Mouse (Mus musculus): ENCODE data around the gene Rngtt. TPM values are rescaled to one million over a fixed set of nuclear protein-coding genes. Genes with fewer than 3 reads are reported as not detected.
A peak's percentile ranks its signal among the peaks of the same experiment; 100 is the strongest.

Gene Rngtt
- total RNA-seq, 2 experiments from 2014 or later: 27.3 to 29.2 TPM

DNA sequence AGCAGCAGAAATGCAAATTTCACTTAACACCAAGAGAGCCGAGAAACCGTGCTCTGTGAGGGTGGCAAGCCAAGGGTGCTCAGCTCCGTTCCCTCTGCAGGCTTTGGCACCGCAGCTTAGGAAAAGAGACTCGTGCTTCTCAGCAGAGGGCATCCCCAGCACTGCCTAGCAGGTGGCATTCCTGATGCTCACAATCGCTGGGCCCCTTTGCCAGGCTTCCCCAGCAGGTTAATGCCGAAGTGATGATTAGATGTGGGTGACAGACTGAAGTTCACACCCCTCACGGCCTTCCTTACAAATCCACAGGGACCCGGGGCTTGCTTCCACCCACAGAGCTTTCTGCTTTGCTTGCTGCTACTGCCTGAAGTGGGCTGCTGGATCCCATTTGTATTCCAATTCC lies 216.6 kb downstream of the Rngtt start:
- no peak for TF ChIP-seq CTCF (IDR thresholded peaks at IDR 0.05)
- peak in 1 of 2 experiments; percentile 50 for DNase-seq (ENCODE audit: extremely low spot score in 1 of 2, low spot score in 2 of 2)
- Histone ChIP-seq H3K27ac (peak overlapping the region; percentile 1; the same call in 1 of the 2 replicates), H3K4me3 (no peak overlapping the region)
- intact Hi-C loops (cut with DNase I): loop anchor here (5.0 to 10.0 kb wide), 4 partner anchors 129 to 848 kb away; no protein-coding TSS in a partner anchor

DNA sequence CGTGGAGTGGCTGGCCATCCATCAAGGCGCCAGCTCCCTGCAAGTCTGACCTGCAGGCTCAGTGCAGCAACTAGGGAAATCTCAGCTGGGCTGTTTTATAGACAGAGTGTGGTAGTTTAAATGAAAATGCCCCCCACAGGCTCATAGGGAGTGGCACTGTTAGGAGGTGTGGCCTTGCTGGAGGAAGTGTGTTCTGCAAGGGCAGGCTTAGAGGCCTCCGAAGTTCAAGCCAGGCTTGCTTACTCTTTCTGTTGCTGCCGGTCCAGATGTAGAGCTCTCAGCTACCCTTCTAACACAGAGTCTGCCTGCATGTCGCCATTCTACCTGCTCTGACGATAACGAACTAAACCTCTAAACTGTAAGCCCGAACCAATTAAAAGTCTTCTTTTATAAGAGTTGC lies 222.5 kb downstream of the Rngtt start:
- no peak overlapping the region for H3K4me3 ChIP-seq
- TF ChIP-seq CTCF (IDR thresholded peaks at IDR 0.05): no peak
- no peak for DNase-seq (ENCODE audit: extremely low spot score in 1 of 2, low spot score in 2 of 2)
- intact Hi-C loops (cut with DNase I): no loop called here
- H3K27ac ChIP-seq: no peak overlapping the region

DNA sequence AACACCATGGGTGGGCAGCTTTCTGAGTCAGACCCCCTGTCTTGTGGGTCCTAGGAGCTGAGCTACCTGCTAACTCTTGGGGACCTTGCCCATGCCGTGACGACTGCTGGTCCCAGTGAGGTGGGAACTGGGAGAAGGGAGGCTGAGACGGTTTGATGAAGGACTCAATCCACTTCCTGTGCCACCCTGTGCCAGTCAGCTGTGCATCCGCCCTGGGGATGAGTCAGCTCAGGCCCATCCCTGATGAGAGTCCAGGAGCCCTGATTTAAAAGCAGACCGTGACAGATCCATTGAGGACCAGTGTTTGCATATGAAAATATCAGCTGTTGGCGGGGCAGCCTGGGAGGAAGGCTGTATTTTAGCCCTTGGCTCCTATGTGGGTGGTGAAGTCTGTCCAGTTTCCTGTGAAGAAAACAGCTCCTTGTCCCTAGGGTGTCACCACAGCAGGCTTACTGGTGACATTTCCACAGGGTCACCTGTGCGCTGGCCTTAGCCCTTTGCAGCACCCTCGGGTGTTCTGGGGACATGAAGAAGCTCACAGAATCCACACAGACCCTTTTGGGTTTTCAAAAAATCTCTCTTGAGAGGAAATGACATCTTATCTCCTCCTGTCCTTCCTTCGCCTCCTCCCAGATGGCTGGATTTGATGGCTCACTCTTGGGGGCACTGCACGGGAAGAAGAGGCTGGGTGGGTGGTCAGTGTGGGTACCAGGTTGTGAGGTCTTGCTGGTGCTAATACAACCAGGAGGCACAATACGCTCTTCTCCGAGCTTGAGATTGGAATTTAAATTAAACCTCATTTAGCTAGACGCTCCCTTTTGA lies 234.9 kb downstream of the Rngtt start:
- intact Hi-C loops (cut with DNase I): no loop called here
- Histone ChIP-seq H3K27ac (no peak overlapping the region), H3K4me3 (no peak overlapping the region)
- DNase-seq (ENCODE audit: extremely low spot score in 1 of 2, low spot score in 2 of 2): no peak
- TF ChIP-seq CTCF (IDR thresholded peaks at IDR 0.05): no peak

DNA sequence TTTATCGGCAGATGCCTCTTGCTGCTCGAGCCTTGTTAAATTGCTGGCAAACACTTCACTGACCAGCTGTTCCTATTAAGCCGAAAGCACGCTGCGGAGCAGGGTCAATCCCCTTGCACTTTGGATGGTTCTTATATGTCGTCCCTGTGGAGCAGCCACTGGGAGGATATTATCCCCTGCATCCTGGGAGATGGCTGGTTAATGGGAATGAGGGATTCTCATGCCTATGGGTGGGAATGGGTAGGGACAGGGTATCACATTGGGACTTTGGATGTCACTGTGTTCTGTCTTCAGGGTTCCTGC lies 235.4 kb downstream of the Rngtt start:
- TF ChIP-seq CTCF (IDR thresholded peaks at IDR 0.05): no peak
- H3K4me3 ChIP-seq: no peak overlapping the region
- intact Hi-C loops (cut with DNase I): no loop called here
- no peak overlapping the region for H3K27ac ChIP-seq
- DNase-seq (ENCODE audit: extremely low spot score in 1 of 2, low spot score in 2 of 2): no peak

DNA sequence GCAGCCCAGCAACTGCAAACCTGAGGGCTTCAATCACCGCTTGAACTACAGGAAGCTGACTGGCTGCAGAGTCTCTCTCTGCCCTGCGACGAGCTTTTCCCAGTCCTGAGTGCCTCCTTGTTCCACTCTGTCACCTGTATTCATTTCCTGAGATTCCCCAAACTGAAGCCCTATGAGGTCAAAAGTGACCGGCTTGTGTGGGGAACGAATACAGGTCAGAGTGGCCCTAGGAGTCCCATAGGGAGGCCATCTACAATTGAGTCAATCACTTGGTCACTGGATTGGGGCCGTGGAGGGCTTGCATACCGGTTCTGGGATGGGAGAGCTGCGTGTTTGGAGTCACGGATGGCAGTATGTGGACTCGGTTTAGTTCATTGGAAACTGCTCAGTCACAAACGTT lies 236.2 kb downstream of the Rngtt start:
- DNase-seq (ENCODE audit: extremely low spot score in 1 of 2, low spot score in 2 of 2): no peak
- intact Hi-C loops (cut with DNase I): no loop called here
- H3K4me3 ChIP-seq: no peak overlapping the region
- H3K27ac ChIP-seq: no peak overlapping the region
- no peak for TF ChIP-seq CTCF (IDR thresholded peaks at IDR 0.05)

DNA sequence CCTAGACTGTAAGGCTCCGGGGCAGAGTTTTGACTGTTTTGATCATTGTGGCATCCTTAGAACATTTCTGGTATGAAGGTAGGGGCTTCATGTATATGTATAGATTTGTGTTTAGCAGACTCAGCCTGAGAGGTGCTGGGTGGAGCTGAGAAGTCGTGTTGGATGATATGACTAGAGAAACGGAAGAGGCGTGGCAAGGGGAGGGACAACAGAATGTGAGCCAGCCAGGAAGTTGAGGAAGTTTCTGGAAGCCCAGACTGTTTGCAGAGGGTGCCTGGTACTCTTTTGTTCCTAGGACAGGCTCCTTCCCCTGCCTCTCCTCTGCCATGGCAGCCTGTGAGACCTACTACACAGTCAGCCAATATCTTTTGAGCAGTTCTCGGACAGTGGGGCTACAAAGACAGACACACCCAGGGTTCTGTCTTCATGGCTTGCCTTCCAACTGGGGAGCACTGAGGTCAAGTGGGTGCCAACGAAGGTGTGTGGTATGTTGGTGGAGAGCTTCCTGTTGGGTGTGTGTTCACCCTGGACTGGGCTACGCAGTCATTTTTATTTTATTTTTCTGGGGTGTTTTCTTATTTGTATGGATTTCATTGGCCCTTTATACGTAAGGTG lies 237.3 kb downstream of the Rngtt start:
- Histone ChIP-seq H3K4me3 (no peak overlapping the region), H3K27ac (no peak overlapping the region)
- no peak for DNase-seq (ENCODE audit: extremely low spot score in 1 of 2, low spot score in 2 of 2)
- intact Hi-C loops (cut with DNase I): no loop called here
- no peak for TF ChIP-seq CTCF (IDR thresholded peaks at IDR 0.05)

DNA sequence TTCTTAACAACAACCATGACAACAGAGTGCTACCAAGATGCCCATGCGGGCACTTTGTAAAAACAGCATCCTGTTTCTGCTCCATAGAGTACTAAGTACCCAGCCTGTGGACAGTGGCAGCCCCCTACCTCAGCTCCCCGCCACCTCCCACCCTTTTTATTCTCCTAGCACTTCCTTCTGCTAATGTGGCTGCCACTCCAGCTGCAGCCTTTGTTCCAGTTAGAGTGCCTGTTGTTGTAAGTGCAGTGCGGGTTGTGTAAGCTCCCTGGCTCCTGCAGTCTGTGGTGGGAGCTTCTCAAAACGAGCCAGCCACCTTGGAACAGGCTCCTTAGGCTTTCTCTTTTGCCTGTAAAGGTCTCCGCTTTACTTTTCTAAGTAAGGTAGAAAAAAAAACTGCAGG lies 239.5 kb downstream of the Rngtt start:
- no peak overlapping the region for H3K4me3 ChIP-seq
- no peak for TF ChIP-seq CTCF (IDR thresholded peaks at IDR 0.05)
- no peak for DNase-seq (ENCODE audit: extremely low spot score in 1 of 2, low spot score in 2 of 2)
- intact Hi-C loops (cut with DNase I): no loop called here
- no peak overlapping the region for H3K27ac ChIP-seq

Small RNA genes within 50 kb of the gene (microRNA-seq; reads per million reads assigned to microRNA genes)
- 0 reads per million in 2 experiments for gene Mir8118

Other genes with a start within 250 kb of the Rngtt start
- gene Gabrr2, start 247.3 kb upstream of the Rngtt start, total RNA-seq (2021): under 1 TPM; 0.34 to 0.37 TPM
- not detected for gene Gabrr1, start 177.8 kb upstream of the Rngtt start, total RNA-seq (2021)
- gene Pm20d2, start 120.6 kb upstream of the Rngtt start, total RNA-seq (2021): 1 to 10 TPM; 5.5 to 6.3 TPM
- gene Srsf12, start 101.3 kb upstream of the Rngtt start, total RNA-seq (2021): 10 to 100 TPM; 23.1 to 24.1 TPM
- gene Pnrc1, start 20.1 kb upstream of the Rngtt start, total RNA-seq (2021): 100 to 1,000 TPM; 152 to 156 TPM